Mouse (Mus musculus) mouse embryonic stem cell (cell line): ENCODE measurements around the gene Lrrc3c.

ENCODE experiments used
- in situ Hi-C, 2 experiments: fragments of 300-500 bp; cut with MboI; formaldehyde crosslinking; loops; 1 replicate in 1 of 2; 3 replicates in 1 of 2; pipeline ENCODE4 v1.14.3; 2019 to 2020; ENCODE audit warnings: low sequenced_read_pairs in 2 of 2, low pct_unique_long_range_greater_than_20kb in 1 of 2, mixed read lengths in 1 of 2; ENCODE audit not compliant: unreplicated experiment in 1 of 2

Lrrc3c gene

GRCm38 (mm10) chr11:98583571-98583970, 14.5 kb upstream of the Lrrc3c start:
- in situ Hi-C loops: no loop called here

GRCm38 (mm10) chr11:98584146-98584545, 13.9 kb upstream of the Lrrc3c start:
- in situ Hi-C loops: no loop called here

- in situ Hi-C loops: no loop called here
These were observed 13.4 kb upstream of the Lrrc3c start for GRCm38 (mm10) chr11:98584629-98585177.

GRCm38 (mm10) chr11:98586087-98586891, 11.8 kb upstream of the Lrrc3c start:
- in situ Hi-C loops: no loop called here

- in situ Hi-C loops: no loop called here
These were observed 11.1 kb upstream of the Lrrc3c start, which contains the start of gene Ormdl3 for GRCm38 (mm10) chr11:98586892-98587563. Gene Ormdl3 (minus strand): TSS chr11:98587368.

- in situ Hi-C loops: no loop called here
These were observed 10.2 kb upstream of the Lrrc3c start for GRCm38 (mm10) chr11:98587684-98588546.

- in situ Hi-C loops: no loop called here
These were observed 9.2 kb upstream of the Lrrc3c start for GRCm38 (mm10) chr11:98588833-98589281.

- in situ Hi-C loops: no loop called here
These were observed 8.8 kb upstream of the Lrrc3c start for GRCm38 (mm10) chr11:98589306-98589705.

GRCm38 (mm10) chr11:98590548-98591445, 7.3 kb upstream of the Lrrc3c start:
- in situ Hi-C loops: no loop called here

GRCm38 (mm10) chr11:98595021-98595420, 3.1 kb upstream of the Lrrc3c start:
- in situ Hi-C loops: no loop called here

GRCm38 (mm10) chr11:98595473-98595872, 2.6 kb upstream of the Lrrc3c start:
- in situ Hi-C loops: no loop called here

GRCm38 (mm10) chr11:98595955-98596354, 2.1 kb upstream of the Lrrc3c start:
- in situ Hi-C loops: no loop called here

- in situ Hi-C loops: no loop called here
These were observed 728 bp upstream of the Lrrc3c start for GRCm38 (mm10) chr11:98597363-98597762.

GRCm38 (mm10) chr11:98598851-98599290, 780 bp downstream of the Lrrc3c start:
- in situ Hi-C loops: no loop called here

- in situ Hi-C loops: no loop called here
These were observed 1.2 kb downstream of the Lrrc3c start for GRCm38 (mm10) chr11:98599291-98599690.

GRCm38 (mm10) chr11:98602090-98602690, 4.1 kb downstream of the Lrrc3c start:
- in situ Hi-C loops: no loop called here

GRCm38 (mm10) chr11:98603953-98604352, 5.9 kb downstream of the Lrrc3c start:
- in situ Hi-C loops: no loop called here
